Mouse (Mus musculus): ENCODE data around the gene Wbp1. TPM values are rescaled to one million over a fixed set of nuclear protein-coding genes. Genes with fewer than 3 reads are reported as not detected.

Wbp1 gene
- 1.7 TPM for polyA plus RNA-seq (2014; fragmentation: Illumina TruSeq; extraction: RNeasy Lipid Tissue Mini Kit (QIAGEN cat#74804))

DNA sequence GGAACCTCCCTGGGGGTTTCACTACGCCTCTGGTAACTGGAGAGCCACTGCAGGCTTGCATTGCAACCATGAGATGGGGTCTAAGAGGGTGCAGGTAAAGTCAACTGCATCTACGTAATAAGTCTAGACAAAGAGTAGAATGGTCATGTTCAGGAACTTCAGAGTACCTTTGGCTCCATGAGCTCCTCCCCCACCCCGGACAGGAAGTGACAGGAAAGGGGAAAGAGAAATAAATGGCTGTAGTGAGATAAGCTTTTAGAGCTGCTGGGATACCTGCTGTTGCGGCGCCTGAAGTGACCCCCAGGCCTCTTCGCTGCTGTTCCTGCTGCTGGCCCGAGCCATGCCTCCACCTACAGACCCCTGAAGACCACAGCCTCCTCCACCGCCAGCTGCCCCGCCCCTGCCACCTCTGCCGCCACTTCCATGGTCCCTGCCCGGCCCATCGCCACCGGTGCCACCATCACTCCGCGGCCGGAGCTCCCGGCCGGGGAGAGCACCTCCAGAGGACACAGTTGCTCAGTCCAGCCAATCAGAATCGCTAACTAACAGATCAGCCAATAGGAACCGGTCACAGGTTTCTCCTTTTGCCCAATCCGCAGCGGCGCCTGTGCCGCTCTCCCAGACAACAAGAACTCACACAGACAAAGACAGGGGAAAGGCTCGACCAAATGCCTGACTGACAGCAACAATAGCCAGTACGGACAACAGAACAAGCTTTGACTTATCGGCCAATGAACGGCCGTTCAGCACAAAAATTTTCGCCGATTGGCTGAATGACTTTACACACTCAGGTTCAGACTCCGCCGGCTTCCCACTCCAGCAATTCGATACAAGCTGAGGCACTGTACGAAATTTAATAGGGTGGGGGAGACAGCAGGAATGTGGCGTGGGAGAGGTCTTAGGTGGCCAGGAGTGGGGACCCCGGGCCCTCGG lies at the start of gene Wbp1:
TSS of gene Wbp1 (minus strand) at position 630 of the 933 bp plus-strand sequence.

DNA sequence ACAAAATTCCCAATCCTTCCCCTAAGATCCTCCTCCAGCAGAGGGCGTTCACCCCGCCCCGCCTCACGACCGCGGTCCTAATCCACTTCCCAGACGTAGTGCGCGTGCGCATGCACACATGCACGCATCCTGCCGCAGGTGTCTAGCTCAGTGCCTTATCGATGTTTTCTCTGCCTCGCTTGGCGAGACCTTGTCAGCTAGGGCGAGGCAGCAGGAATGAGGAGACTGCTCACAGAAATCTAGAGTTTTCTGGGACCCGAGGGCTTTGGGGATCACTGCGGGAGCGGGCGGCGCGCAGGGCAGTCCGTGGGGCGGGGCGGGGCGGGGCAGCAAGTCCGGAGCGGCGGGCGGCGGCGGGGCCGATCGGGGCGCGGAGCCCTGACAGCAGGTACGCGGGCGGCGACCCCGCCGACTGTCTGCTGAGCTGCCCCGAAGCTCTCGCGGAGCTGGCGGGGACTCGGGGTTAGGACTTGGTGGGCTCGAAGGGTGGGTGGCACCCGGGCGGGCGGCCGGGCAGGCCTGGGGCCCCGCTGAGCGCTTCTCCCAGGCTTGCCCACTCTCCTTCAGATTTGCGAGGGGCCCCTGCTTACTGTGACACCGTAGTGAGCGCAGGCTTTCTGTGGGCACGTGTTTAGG lies 44.4 kb upstream of the Wbp1 start, which contains the start of gene Dctn1:
TSS of gene Dctn1 (plus strand) at position 314 of the 636 bp plus-strand sequence.

DNA sequence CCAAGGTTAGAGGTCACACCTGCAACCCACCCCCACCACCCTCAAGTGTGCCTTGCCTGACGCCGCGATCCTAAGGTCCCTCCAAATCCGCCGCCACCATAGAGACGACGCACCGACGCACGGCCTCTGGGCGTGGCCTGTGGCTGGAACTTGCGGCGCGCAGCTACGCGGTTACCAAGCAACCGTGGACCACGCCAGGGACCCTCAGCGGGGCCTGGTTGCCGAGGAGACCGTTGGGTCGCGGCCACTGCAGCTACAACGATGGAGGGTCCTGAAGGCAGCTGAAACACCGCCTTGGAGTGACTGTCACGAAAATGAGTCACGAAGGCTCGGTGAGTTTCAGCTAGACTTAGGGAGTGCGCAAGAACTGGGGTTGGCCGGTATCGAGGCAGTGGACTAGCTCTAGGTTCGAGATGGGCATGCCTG lies 34.9 kb upstream of the Wbp1 start, which contains the start of the genes Wdr54 and 1700003E16Rik:
TSS of gene Wdr54 (minus strand) at position 139 of the 426 bp plus-strand sequence.
TSS of gene 1700003E16Rik (plus strand) at position 146 of the 426 bp plus-strand sequence.

DNA sequence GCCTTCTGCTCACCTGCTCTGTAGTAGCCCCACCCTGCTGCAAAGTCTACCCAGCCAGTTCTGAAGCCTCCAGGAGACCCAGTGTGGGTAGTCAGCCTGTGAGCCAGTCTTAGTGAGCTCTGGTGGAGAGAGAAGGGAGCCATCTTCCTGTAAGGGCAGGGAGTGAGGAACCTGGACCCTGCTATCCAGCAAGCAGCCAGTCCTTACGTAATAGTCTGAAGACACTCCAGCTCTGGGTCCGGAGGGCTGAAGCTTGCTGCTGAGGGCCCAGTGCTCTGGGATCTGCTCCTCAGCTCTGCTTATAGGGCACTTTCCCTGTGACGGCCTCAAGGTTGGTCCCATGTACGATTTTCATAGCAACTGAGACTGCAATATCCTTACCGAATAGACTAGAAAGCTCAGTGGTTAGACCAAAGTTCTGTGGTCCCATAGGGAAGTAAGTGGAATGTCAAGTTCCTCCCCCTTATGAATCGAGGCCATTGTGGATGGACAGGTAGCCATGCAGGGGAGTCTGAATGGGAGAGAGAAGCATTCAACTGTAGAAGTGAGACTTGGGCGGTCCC lies 13.7 kb upstream of the Wbp1 start, which contains the start of gene Rtkn:
TSS of gene Rtkn (plus strand) at position 513 of the 563 bp plus-strand sequence.

DNA sequence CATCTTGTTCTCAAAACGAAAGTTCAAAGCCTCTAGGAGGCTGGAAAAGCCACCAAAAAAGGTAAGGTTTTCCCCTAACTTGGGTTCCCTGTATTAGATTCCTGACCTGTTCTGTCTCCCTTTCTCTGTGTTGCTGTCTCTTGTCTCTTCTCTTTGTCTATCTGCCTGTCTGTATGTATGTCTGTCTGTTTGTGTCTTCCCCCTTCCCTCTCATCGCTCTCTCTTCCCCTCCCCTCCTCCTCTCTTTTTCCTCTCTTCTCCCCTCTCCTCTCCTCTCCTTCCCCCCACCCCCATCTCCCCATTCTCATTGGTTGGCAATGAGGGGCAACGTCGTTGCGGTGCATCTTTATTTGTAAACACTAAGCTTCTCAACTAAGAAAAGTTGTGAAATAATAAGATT lies 4.0 kb upstream of the Wbp1 start, which contains the start of gene Ino80b:
TSS of gene Ino80b (minus strand) at position 101 of the 400 bp plus-strand sequence.

DNA sequence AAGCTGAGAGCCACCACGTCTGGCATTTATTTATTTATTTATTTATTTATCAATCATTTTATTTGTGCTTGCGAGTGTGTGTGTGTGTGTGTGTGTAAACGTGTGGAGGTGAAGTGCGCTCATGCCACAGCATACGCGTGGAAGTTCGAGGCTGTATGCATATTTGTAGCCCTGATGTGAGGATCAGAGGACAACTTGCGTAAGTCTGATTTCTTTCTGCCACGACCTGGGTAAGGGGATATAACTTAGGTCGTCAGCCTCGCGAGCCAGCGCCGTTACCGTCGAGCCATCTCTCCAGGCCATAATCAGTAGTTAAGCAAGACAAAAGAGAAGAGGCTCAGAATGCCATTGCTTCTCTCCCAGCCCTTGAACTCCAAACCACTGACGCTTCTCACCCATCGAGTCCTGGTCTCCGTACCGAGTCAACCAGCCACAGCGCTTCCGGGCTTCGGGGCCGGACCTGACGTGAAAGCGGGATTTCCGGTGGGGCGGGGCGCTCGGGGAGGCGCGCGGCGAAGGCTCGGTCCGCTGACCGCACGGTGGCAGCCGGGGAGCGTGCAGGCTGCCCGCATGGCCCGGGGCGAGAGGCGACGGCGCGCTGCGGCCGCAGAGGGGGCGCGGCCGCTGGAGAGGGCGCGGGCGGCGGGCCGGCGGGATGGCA lies 6.2 kb downstream of the Wbp1 start, which contains the start of gene Mogs:
TSS of gene Mogs (plus strand) at position 486 of the 661 bp plus-strand sequence.

DNA sequence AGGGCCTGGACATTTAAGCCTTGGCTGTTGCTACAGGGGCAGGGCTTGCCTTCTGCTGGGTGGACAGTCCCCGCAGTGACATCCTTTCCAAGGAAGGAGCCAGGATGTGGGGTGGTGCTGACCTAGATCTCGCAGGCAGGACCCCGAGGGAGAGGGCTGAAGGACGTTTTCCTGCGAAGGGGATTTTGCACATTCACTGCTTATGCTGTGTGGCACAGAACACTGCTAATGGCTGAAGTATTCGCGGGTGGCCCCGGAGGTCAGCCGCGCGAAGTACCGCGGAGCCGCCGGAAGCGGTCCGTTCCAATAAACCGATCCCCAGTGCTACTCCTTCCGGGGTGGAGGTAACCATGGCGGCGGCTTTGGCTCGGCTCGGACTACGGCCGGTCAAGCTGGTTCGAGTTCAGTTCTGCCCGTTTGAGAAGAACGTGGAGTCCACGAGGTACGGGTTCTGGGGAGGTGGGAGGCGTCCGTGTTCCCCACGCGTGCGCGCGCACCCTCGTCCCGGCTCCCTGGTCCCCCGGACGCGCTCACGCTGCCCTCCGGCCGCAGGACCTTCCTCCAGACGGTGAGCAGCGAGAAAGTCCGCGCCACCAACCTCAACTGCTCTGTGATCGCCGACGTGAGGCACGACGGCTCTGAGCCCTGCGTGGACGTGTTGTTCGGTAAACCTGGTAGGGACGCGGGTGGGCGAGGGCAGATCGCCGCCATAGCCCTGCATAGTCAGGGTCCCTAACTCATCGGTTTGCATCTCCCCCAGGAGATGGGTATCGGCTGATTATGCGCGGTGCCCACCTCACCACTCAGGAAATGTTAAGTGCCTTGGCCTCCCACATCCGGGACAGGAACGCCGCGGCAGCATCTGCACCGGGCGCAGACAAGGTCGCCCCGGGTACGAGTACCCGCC lies 12.3 kb downstream of the Wbp1 start, which contains the start of gene Mrpl53:
TSS of gene Mrpl53 (plus strand) at position 279 of the 907 bp plus-strand sequence.

DNA sequence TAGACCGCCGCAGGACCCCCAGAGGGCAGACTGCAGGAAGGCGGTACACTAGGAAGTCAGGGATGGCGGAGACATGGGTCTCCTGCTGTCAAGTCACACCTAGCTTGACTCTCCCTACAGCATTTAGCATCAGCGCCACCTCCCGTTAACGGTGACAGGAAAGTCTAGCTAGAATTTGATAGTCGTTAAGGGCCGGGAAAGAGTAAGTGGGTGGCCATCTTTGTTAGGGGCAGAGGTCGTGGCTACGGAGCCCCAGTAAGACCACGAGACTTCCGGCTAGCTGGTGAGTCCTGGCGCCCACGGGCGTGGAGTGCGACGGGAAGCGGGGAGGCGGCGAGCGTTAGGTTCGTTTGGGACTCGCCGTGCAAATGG lies 20.1 kb downstream of the Wbp1 start, which contains the start of the genes Ccdc142 and Gm42688:
TSS of gene Ccdc142 (plus strand) at position 286 of the 372 bp plus-strand sequence.
TSS of gene Gm42688 (plus strand) at position 302 of the 372 bp plus-strand sequence.

DNA sequence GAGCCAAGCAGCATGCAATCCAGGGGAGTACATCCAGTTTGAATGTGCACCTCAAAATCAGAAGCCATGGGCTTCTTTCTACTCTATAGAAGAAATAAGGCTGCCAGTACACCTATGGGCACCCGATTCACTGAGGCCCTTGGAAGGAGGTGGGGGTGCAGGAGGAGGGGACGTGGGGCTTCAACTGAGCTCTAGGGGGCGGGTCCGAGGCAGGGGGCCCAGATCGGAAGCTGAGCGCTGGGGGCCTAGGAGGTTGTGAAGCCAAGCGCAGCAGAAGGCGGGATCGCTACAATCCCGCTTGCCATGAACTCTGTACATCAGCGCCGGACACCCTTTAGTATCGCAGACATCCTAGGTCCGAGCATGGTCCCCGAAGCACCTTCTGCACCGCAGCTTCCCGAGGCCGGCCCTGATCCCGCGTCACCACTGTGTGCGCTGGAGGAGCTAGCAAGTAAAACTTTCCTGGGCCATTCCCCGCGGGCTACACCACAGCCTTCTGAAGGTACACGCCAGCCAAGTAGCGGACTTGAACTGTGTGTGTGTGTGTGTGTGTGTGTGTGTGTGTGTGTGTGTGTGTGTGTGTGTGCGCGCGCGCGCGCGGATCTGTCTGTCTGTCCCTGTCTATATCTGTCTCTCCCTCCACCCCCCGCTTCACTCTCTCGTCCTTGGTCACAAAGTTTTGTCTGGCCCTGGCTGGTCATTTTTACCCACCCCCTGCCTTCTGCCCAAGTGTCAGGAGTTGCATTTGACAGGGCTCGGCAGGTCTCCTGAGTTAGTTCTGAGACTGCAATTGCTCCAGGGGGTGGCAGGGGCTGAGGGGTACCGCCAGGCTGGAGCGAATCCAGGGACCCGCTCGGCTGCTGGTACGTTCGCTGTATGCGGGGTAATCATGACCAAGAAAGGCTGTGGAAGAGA lies 35.0 kb downstream of the Wbp1 start, which contains the start of gene Lbx2:
TSS of gene Lbx2 (plus strand) at position 247 of the 915 bp plus-strand sequence.

DNA sequence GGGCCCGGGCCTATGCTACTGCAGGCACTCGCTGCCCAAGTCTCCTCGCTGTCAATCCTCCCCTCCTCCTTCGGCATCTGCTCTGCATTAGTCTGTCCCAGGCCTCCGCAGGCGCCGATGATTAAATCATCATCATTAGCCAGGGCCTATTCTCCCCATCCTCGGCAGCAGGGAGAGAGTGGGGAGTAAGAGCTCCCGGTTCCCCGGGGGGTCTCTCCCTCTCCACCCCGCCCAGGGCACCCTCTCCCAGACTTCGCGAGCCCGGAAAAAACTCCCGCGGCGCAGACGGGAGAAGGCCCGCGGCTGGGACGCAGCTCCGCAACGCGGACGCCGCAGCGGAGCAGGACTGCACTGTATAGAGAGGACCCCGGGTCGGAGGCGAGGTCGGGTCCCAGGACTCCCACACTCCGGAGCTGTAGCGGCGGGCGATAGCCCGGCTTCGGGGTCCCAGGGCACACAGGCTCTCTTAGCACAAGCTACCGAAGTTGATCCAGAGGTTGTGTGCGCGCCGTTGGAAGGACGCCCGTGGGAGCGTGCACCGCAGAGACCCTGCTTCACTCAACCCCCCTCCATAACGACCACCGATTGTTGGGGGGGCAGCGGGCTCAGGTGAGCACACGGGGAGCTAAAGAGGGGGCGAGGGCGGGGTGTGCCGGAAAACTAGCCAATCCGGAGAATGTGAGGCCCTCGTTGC lies 43.6 kb downstream of the Wbp1 start, which contains the start of gene Pcgf1:
TSS of gene Pcgf1 (plus strand) at position 240 of the 694 bp plus-strand sequence.

DNA sequence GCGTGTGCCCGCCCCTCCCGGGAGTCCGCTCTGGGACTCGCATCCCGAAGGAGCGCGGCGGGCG lies 51.3 kb downstream of the Wbp1 start, which contains the start of gene Tlx2:
TSS of gene Tlx2 (minus strand) at position 47 of the 64 bp plus-strand sequence.

Other genes with a start within 250 kb of the Wbp1 start
- not detected for gene Sema4f, start 181.8 kb downstream of the Wbp1 start, polyA plus RNA-seq (2014; fragmentation: Illumina TruSeq; extraction: RNeasy Lipid Tissue Mini Kit (QIAGEN cat#74804))
- gene M1ap, start 174.7 kb downstream of the Wbp1 start, polyA plus RNA-seq (2014; fragmentation: Illumina TruSeq; extraction: RNeasy Lipid Tissue Mini Kit (QIAGEN cat#74804)), result not detected
- not detected for gene Dok1, start 88.1 kb downstream of the Wbp1 start, polyA plus RNA-seq (2014; fragmentation: Illumina TruSeq; extraction: RNeasy Lipid Tissue Mini Kit (QIAGEN cat#74804))
- 3.5 TPM for gene Loxl3, start 87.4 kb downstream of the Wbp1 start, polyA plus RNA-seq (2014; fragmentation: Illumina TruSeq; extraction: RNeasy Lipid Tissue Mini Kit (QIAGEN cat#74804))
- gene Aup1, start 67.0 kb downstream of the Wbp1 start, polyA plus RNA-seq (2014; fragmentation: Illumina TruSeq; extraction: RNeasy Lipid Tissue Mini Kit (QIAGEN cat#74804)), result 4.6 TPM
- gene Htra2, start 66.3 kb downstream of the Wbp1 start, polyA plus RNA-seq (2014; fragmentation: Illumina TruSeq; extraction: RNeasy Lipid Tissue Mini Kit (QIAGEN cat#74804)), result 2.6 TPM
- not detected for gene Dqx1, start 63.7 kb downstream of the Wbp1 start, polyA plus RNA-seq (2014; fragmentation: Illumina TruSeq; extraction: RNeasy Lipid Tissue Mini Kit (QIAGEN cat#74804))
- gene Tlx2, start 51.3 kb downstream of the Wbp1 start, polyA plus RNA-seq (2014; fragmentation: Illumina TruSeq; extraction: RNeasy Lipid Tissue Mini Kit (QIAGEN cat#74804)), result not detected
- gene Pcgf1, start 43.7 kb downstream of the Wbp1 start, polyA plus RNA-seq (2014; fragmentation: Illumina TruSeq; extraction: RNeasy Lipid Tissue Mini Kit (QIAGEN cat#74804)), result 4.1 TPM
- gene Lbx2, start 35.2 kb downstream of the Wbp1 start, polyA plus RNA-seq (2014; fragmentation: Illumina TruSeq; extraction: RNeasy Lipid Tissue Mini Kit (QIAGEN cat#74804)), result not detected
- gene Ccdc142, start 20.0 kb downstream of the Wbp1 start, polyA plus RNA-seq (2014; fragmentation: Illumina TruSeq; extraction: RNeasy Lipid Tissue Mini Kit (QIAGEN cat#74804)), result not detected
- gene Gm42688, start 19.9 kb downstream of the Wbp1 start, polyA plus RNA-seq (2014; fragmentation: Illumina TruSeq; extraction: RNeasy Lipid Tissue Mini Kit (QIAGEN cat#74804)), result 1.2 TPM
- 26.1 TPM for gene Mrpl53, start 12.5 kb downstream of the Wbp1 start, polyA plus RNA-seq (2014; fragmentation: Illumina TruSeq; extraction: RNeasy Lipid Tissue Mini Kit (QIAGEN cat#74804))
- 3.6 TPM for gene Mogs, start 6.1 kb downstream of the Wbp1 start, polyA plus RNA-seq (2014; fragmentation: Illumina TruSeq; extraction: RNeasy Lipid Tissue Mini Kit (QIAGEN cat#74804))
- not detected for gene Ino80b, start 3.9 kb upstream of the Wbp1 start, polyA plus RNA-seq (2014; fragmentation: Illumina TruSeq; extraction: RNeasy Lipid Tissue Mini Kit (QIAGEN cat#74804))
- not detected for gene Rtkn, start 13.9 kb upstream of the Wbp1 start, polyA plus RNA-seq (2014; fragmentation: Illumina TruSeq; extraction: RNeasy Lipid Tissue Mini Kit (QIAGEN cat#74804))
- gene Wdr54, start 34.8 kb upstream of the Wbp1 start, polyA plus RNA-seq (2014; fragmentation: Illumina TruSeq; extraction: RNeasy Lipid Tissue Mini Kit (QIAGEN cat#74804)), result 0.40 TPM
- gene 1700003E16Rik, start 34.8 kb upstream of the Wbp1 start, polyA plus RNA-seq (2014; fragmentation: Illumina TruSeq; extraction: RNeasy Lipid Tissue Mini Kit (QIAGEN cat#74804)), result not detected
- gene Dctn1, start 44.4 kb upstream of the Wbp1 start, polyA plus RNA-seq (2014; fragmentation: Illumina TruSeq; extraction: RNeasy Lipid Tissue Mini Kit (QIAGEN cat#74804)), result 10.8 TPM
- gene Slc4a5, start 98.3 kb upstream of the Wbp1 start, polyA plus RNA-seq (2014; fragmentation: Illumina TruSeq; extraction: RNeasy Lipid Tissue Mini Kit (QIAGEN cat#74804)), result 0.34 TPM
- gene Mthfd2, start 204.3 kb upstream of the Wbp1 start, polyA plus RNA-seq (2014; fragmentation: Illumina TruSeq; extraction: RNeasy Lipid Tissue Mini Kit (QIAGEN cat#74804)), result 7.9 TPM
- 248 TPM for gene Mob1a, start 204.5 kb upstream of the Wbp1 start, polyA plus RNA-seq (2014; fragmentation: Illumina TruSeq; extraction: RNeasy Lipid Tissue Mini Kit (QIAGEN cat#74804))
- gene Bola3, start 227.6 kb upstream of the Wbp1 start, polyA plus RNA-seq (2014; fragmentation: Illumina TruSeq; extraction: RNeasy Lipid Tissue Mini Kit (QIAGEN cat#74804)), result 32.9 TPM